Mouse (Mus musculus) embryonic stem cell, embryonic (primary cell): Measurements from ENCODE around the gene Evl.

Source experiments
- CTCF ChIA-PET, 4 experiments: fragments of 300-600 bp in 2 of 4; fragments of 350-600 bp in 2 of 4; sonication (Branson Sonifier 250); formaldehyde crosslinking; loops; one replicate each; lab custom pipeline; 2022; ENCODE audit warnings: inconsistent platforms in 2 of 4; lab: Charles Lee
- POLR2A ChIA-PET, 4 experiments: fragments of 300-600 bp in 2 of 4; fragments of 350-600 bp in 2 of 4; sonication (Branson Sonifier 250); formaldehyde crosslinking; loops; one replicate each; lab custom pipeline; 2022; ENCODE audit warnings: antibody characterized with exemption in 4 of 4, inconsistent platforms in 1 of 4; lab: Charles Lee

The Evl gene

DNA sequence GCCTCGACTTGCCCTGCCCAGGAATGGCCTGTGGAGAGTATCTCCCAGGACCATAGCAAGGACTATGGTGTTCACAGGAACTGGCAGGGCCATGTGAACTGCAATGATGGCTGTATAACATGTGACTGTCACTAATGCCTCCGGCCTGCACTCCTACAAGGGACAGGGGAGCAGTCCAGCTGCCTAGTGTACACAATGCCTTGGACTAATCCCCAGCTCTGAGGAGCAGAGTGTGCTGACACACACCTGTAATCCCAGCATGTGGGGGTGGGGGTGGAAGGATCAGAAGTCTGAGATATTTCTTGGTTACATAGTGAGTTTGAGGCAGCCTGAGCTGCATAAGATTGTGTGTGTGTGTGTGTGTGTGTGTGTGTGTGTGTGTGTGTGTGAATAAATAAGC, 139.1 kb downstream of the Evl start:
- POLR2A ChIA-PET: interaction anchor here in 1 of 4 experiments (0.7 to 1.0 kb wide), 2 partner anchors 8 to 465 kb away, joined by 3 read pairs; partner anchors contain the start of gene Degs2
- CTCF ChIA-PET: no interaction called here

- ChIA-PET POLR2A (interaction anchor here in 2 of 4 experiments (0.6 to 0.7 kb wide), 2 partner anchors 153 to 466 kb away, joined by 3 read pairs; no protein-coding TSS in a partner anchor), CTCF (no interaction called here)
Measured at GRCm38 (mm10) chr12:108694223-108694622, 139.7 kb downstream of the Evl start.

- POLR2A ChIA-PET: interaction anchor here in 2 of 4 experiments (0.6 to 5.3 kb wide), 3 partner anchors 12 to 225 kb away, joined by 3 to 19 read pairs (median 4); partner anchors contain the start of gene Evl (in 1 of the 2)
- CTCF ChIA-PET: interaction anchor here in 1 of 4 experiments (1.2 kb wide), 1 partner anchor 11 kb away, joined by 3 read pairs; no protein-coding TSS in a partner anchor
Measured at GRCm38 (mm10) chr12:108698697-108699471, 144.4 kb downstream of the Evl start.

- CTCF ChIA-PET: interaction anchor here in 2 of 4 experiments (0.6 to 1.2 kb wide), 2 partner anchors 13 to 43 kb away, joined by 3 to 15 read pairs; no protein-coding TSS in a partner anchor
- POLR2A ChIA-PET: interaction anchor here in 2 of 4 experiments (0.6 to 5.3 kb wide), 3 partner anchors 13 to 226 kb away, joined by 4 to 19 read pairs (median 4); no protein-coding TSS in a partner anchor
Measured at GRCm38 (mm10) chr12:108699576-108699975, 145.1 kb downstream of the Evl start.

DNA sequence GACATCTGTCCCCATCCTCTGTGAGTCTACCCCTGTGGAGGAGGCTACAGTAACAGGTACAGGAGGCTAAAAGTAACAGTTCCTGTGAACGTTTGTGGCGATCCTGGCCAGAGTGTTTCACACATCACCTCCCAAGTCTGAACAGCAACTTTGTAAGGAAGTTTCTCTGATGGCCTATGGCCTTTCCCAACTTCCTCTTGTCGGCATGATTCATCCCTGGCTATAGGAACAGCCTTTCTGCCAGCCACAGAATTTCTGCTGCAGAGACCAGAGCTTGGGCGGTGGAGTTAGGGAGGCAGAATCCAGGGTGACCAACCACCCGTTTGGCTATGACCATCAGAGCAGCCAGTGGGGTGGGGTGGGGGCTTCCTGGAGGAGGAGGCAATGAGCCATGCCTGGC, 145.5 kb downstream of the Evl start:
- POLR2A ChIA-PET: interaction anchor here in 3 of 4 experiments (0.6 to 5.3 kb wide), 5 partner anchors 13 to 201 kb away, joined by 3 to 19 read pairs (median 5); no protein-coding TSS in a partner anchor

DNA sequence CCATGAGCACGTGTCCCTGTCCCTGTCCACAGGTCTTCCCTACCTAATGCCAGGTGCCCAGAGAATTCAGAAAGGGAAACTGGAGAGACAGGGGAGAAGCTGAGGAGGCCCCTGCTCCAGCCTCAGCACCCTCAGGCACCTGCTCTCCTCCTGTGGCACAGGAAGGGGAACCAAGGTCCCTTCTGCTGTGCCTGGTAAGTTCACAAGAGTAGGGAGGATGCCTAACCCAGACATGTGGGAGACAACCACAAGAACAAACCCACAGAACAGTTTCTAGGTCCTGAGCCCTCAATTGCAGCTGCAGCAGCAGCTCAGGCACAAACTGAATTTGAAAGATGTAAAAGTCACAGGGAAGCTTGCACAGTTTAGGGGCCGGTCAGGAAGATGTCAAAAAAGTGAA, 146.7 kb downstream of the Evl start:
- CTCF ChIA-PET: interaction anchor here in 2 of 4 experiments (0.8 to 2.4 kb wide), 6 partner anchors 11 to 338 kb away, joined by 3 to 11 read pairs (median 4); no protein-coding TSS in a partner anchor
- POLR2A ChIA-PET: interaction anchor here in 2 of 4 experiments (0.5 to 5.3 kb wide), 10 partner anchors 8 to 146 kb away, joined by 3 to 21 read pairs (median 6); partner anchors contain the start of gene Evl (in 1 of the 2)

More for the DNA sequence above, 145.5 kb downstream of the Evl start:
- CTCF ChIA-PET: interaction anchor here in 3 of 4 experiments (0.6 to 2.3 kb wide), 3 partner anchors 13 to 55 kb away, joined by 3 to 15 read pairs (median 7); no protein-coding TSS in a partner anchor

- CTCF ChIA-PET: interaction anchor here (0.6 to 2.4 kb wide), 11 partner anchors 12 to 509 kb away, joined by 3 to 11 read pairs (median 4); no protein-coding TSS in a partner anchor
- POLR2A ChIA-PET: interaction anchor here (0.7 to 5.3 kb wide), 13 partner anchors 9 to 1773 kb away, joined by 3 to 21 read pairs (median 5); partner anchors contain the start of genes Evl (in 1 of the 4) and Yy1 (in 1 of the 4)
Measured at GRCm38 (mm10) chr12:108702185-108702584, 147.7 kb downstream of the Evl start, which contains the start of gene Degs2. TSS of gene Degs2 (minus strand) at chr12:108702315.

DNA sequence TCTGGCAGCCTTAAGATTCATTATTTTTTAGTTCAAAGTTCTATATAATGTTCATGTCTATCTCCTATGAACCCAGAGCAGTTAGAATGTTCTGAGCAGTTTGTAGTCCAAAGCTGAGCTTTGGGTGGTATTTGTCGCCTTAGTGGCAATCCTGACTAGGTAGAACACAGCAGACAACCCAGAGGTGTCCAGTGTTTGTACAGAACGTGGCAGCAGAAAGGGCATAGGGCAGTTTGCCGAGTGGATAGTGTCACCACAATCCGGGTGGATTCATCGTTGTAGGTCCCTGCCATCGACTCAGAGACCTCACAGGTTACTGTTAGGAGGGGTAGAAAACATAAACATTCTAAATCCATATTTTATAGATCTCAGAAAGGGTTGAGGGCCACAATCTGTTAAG, 151.0 kb downstream of the Evl start:
- CTCF ChIA-PET: interaction anchor here (0.6 to 1.3 kb wide), 25 partner anchors 14 to 526 kb away, joined by 3 to 9 read pairs (median 4); partner anchors contain the start of genes Ccnk (in 1 of the 4), Setd3 (in 1 of the 4), Slc25a29 (in 1 of the 4) and Slc25a47 (in 1 of the 4)

DNA sequence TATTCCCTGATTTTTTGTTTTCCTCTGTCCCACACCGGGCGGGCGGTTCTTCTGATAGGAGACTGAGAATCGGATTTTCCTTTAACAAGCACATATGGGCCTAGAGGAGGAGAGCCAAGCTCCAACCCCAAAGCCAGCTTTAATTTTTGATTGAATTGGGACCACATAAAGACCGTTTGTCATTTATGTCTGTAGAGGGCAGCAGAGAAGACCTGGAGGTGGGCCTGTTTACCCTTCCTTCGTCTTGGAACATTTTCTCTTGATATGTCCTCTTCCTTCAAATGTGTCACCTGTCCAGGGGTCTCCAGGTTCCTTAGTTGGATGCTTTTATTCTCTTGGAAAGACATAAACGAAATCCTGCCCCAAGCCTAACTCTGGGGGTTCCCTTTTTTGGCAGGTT, 151.6 kb downstream of the Evl start:
- CTCF ChIA-PET: interaction anchor here (0.6 to 1.2 kb wide), 25 partner anchors 14 to 527 kb away, joined by 3 to 9 read pairs (median 4); partner anchors contain the start of genes Ccnk (in 1 of the 4), Setd3 (in 1 of the 4), Slc25a29 (in 1 of the 4) and Slc25a47 (in 1 of the 4)
- POLR2A ChIA-PET: interaction anchor here in 2 of 4 experiments (0.8 to 1.4 kb wide), 5 partner anchors 10 to 52 kb away, joined by 3 to 5 read pairs (median 3); no protein-coding TSS in a partner anchor

More for the DNA sequence above, 151.0 kb downstream of the Evl start:
- POLR2A ChIA-PET: interaction anchor here in 2 of 4 experiments (0.8 to 1.4 kb wide), 5 partner anchors 10 to 53 kb away, joined by 3 to 5 read pairs (median 3); no protein-coding TSS in a partner anchor

DNA sequence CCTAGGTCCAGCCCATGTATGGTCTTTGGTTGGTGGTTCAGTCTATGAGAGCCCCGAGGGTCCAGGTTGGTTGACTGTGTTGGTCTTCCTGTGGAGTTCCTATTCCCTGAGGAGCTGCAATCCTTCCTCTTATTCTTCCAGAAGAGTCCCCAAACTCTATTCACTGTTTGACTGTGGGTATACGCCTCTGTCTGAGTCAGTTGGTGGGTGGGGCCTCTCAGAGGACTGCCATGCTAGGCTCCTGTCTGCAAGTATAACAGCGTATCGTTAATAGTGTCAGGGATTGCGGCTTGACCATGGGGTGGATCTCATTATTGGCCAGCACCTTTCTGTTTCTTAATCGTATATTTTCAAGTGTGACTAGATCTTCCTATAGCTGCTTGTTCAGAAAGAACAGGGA, 154.9 kb downstream of the Evl start:
- ChIA-PET CTCF (interaction anchor here in 2 of 4 experiments (0.6 to 0.8 kb wide), 3 partner anchors 11 to 41 kb away, joined by 3 to 4 read pairs (median 3); no protein-coding TSS in a partner anchor), POLR2A (interaction anchor here in 3 of 4 experiments (0.6 to 2.6 kb wide), 6 partner anchors 9 to 83 kb away, joined by 3 to 9 read pairs (median 4); partner anchors contain the start of gene Yy1 (in 1 of the 3))

- ChIA-PET CTCF (interaction anchor here (0.5 to 1.4 kb wide), 8 partner anchors 10 to 816 kb away, joined by 3 to 7 read pairs (median 3); no protein-coding TSS in a partner anchor), POLR2A (interaction anchor here in 3 of 4 experiments (0.6 to 2.8 kb wide), 8 partner anchors 9 to 53 kb away, joined by 3 to 16 read pairs (median 6); no protein-coding TSS in a partner anchor)
Measured at GRCm38 (mm10) chr12:108709964-108710765, 155.6 kb downstream of the Evl start.

GRCm38 (mm10) chr12:108710861-108711615, 156.5 kb downstream of the Evl start:
- CTCF ChIA-PET: interaction anchor here in 2 of 4 experiments (1.1 to 1.4 kb wide), 3 partner anchors 9 to 98 kb away, joined by 3 read pairs; no protein-coding TSS in a partner anchor
- POLR2A ChIA-PET: interaction anchor here in 2 of 4 experiments (0.6 to 3.2 kb wide), 9 partner anchors 8 to 194 kb away, joined by 3 to 18 read pairs (median 8); no protein-coding TSS in a partner anchor

- ChIA-PET POLR2A (interaction anchor here in 3 of 4 experiments (0.6 to 3.2 kb wide), 6 partner anchors 22 to 166 kb away, joined by 3 to 18 read pairs (median 6); no protein-coding TSS in a partner anchor), CTCF (interaction anchor here in 2 of 4 experiments (0.8 to 1.4 kb wide), 2 partner anchors 22 to 176 kb away, joined by 3 read pairs; no protein-coding TSS in a partner anchor)
Measured at GRCm38 (mm10) chr12:108712481-108712880, 158.0 kb downstream of the Evl start.

DNA sequence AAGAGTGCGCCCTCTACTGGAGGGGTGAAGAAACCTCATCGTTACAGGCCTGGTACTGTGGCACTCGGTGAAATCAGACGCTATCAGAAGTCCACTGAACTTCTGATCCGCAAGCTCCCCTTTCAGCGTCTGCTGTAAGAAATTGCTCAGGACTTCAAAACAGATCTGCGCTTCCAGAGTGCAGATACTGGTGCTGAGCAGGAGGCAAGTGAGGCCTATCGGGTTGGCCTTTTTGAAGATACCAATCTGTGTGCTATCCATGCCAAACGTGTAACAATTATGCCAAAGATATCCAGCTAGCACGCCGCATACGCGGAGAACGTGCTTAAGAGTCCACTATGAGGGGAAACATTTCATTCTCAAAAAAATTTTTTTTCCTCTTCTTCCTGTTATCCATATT, 159.5 kb downstream of the Evl start:
- POLR2A ChIA-PET: interaction anchor here in 2 of 4 experiments (1.1 to 3.2 kb wide), 2 partner anchors 25 to 44 kb away, joined by 3 to 18 read pairs; no protein-coding TSS in a partner anchor
- CTCF ChIA-PET: interaction anchor here in 1 of 4 experiments (0.7 kb wide), 2 partner anchors 100 to 253 kb away, joined by 3 read pairs; no protein-coding TSS in a partner anchor

GRCm38 (mm10) chr12:108715854-108716253, 161.3 kb downstream of the Evl start:
- CTCF ChIA-PET: no interaction called here
- POLR2A ChIA-PET: interaction anchor here in 3 of 4 experiments (0.6 to 5.5 kb wide), 4 partner anchors 16 to 23 kb away, joined by 3 to 24 read pairs (median 8); no protein-coding TSS in a partner anchor

DNA sequence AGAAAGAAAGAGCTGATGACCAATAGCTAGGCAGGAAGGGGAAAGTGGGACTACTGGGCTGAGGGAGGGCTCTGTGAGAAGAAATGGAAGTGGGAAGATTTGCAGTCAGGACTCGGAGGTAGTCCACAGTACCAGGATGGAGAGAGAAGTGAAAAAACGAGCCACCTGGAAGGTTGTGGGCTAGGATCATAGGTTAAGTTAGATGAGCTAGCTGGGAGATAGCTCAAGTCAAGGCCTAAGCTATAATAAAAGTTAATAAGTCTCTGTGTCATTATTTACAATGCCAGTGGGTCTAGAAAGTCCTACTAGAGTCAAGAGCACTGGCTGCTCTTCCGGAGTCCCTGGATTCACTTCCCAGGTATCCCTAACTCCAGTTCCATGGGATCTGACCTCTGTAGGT, 164.0 kb downstream of the Evl start:
- POLR2A ChIA-PET: interaction anchor here (0.6 to 5.5 kb wide), 14 partner anchors 8 to 655 kb away, joined by 3 to 24 read pairs (median 4); no protein-coding TSS in a partner anchor
- CTCF ChIA-PET: no interaction called here
